Mouse (Mus musculus): ENCODE measurements at regions not wholly inside any gene's neighbourhood (a gene's known extent, or its start where the extent isn't known, plus 50 kb on each side); places are given as distances from the start of the nearest gene placed in this dataset.
"Not testable (repeated sequence)": the region's sequence is repeated elsewhere in the genome, so short reads cannot be mapped to it uniquely, and the experiment has no call there.

DNA sequence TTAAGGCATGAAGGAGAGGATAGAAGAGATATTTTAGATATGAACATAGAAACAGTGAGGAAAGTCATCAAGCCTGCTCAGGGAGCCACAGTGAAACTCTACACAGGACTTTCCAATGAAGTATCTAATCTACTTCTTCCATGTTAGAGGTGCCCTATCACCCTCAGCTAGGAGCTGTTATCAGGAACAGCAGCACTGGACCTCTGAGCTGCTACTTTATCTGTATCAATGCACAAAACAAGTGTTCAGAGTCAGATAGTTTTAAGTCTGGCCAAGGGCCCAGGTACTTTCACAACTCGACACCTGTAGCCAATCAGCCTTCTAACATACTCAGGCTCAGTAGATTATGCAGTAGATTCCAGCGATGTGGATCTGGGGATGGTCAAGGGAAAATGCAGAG lies 210.7 kb upstream of the Grid2 start:
- DNase-seq (ENCODE audit: extremely low read depth, low read depth), result no peak

DNA sequence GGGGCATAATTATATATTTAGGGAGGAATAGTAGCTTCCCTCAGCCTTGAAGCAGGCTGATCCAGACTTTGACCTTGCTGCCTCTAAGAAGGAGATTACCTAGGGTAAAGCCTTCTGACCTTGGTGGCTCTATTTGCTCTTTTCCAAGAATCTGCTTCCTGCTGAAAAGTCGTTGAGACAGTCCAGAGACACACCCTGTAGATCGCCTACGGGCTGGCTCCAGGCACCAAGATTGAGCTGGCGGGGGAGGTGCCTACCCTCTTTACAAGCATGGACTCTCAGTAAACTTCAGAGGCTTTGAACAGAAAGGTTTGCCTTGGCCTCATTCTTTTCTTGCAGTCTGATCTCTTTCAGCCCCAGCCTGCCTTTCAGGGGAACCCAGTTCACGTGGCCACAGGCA lies 191.1 kb upstream of the Grid2 start:
- DNase-seq (ENCODE audit: extremely low read depth, low read depth), result not testable (repeated sequence)

- no peak for DNase-seq (ENCODE audit: extremely low read depth, low read depth)
These were observed 167.5 kb upstream of the Grid2 start for GRCm38 (mm10) chr6:63088225-63088624.

GRCm38 (mm10) chr6:63128834-63129233 lies 126.8 kb upstream of the Grid2 start:
- DNase-seq (ENCODE audit: extremely low read depth, low read depth), result not testable (repeated sequence)

- peak; percentile 0 for DNase-seq (ENCODE audit: extremely low read depth, low read depth)
These were observed 106.4 kb upstream of the Grid2 start for GRCm38 (mm10) chr6:63149300-63149699.

DNA sequence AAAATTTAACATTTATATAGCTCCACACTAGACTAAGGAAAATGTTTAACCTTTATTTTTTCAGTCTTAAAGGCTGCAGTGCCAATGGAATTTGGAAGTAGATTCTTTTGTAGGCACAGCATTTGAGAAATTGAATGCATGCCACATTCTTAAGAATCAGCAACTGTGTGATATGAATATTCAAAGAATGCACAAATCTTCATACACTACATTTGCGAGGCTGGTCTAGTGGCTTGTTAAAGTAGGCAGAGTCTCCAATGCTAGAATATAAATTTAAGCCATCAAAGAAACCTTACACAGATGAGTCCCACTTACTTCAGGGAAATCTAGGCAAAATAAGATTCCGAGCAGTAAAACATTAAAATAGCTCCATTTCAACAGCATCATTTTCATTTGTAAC lies 75.5 kb upstream of the Grid2 start:
- DNase-seq (ENCODE audit: extremely low read depth, low read depth), result no peak
